ENCODE assay signal across 12 mouse cellular contexts in the genomic region with DNA sequence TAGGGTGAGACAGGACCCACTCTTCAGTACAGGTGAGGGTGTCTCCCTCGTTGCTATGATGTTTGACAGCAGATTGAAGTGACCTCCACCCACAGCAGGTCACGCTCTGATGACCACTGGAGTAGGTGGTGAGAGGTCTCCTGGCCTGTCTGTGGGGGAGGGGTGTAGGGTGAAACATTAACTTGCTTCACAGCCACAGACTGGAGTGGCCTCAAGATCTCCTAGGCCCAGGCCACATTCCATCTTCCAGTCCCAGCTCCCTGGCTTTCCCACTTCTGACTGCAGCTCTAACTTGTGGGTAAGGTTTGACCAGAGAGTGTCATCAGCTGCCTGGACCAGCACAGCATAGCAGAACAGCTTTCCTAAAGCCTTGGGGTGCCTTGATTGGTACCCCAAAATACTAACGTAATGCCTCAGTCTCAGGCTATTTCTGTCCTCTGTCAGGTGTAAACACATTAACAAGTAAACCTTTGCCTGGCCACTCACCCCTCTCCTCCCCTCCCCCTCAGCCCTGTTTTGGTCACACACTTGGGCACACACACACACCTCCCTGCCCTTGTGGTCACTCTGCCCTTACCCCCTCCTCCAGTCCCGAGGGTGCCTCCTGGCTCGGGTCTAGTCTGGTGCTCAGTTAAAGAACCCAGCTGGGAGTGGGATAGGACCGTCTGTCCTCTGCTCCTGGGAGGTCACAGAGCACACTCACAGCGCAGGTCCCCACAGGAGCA. TPM values are rescaled to one million over a fixed set of nuclear protein-coding genes. Genes with fewer than 3 reads are reported as not detected.
A peak's percentile ranks its signal among the peaks of the same experiment; 100 is the strongest.
DNase-seq lines count a peak whose midpoint lies in the region; ATAC-seq and TF ChIP-seq lines count a peak whose summit lies in the region.
"Had no signal": no experiment of that assay in that cellular context is flagged by ENCODE, and none has a peak within 500 bp of the region (broad histone marks: within the 10 kb centered on the region; RNA-seq: fewer than 3 reads in every experiment).

Gene Pde4c (plus strand): TSS at position 235 of the 725 bp plus-strand sequence.

- H3K4me1 ChIP-seq in forebrain, embryonic 10.5 days, result peaks cover 3% of the 10 kb centered on the region; the same call in 1 of the 2 replicates
- 0 out of 2 replicates have a peak, but pooled peaks cover 3% of the 10 kb centered on the region for H3K4me1 ChIP-seq in forebrain, embryonic 12.5 days
- H3K4me1 ChIP-seq in E14TG2a.4 (replicated peaks; ENCODE audit: low read depth, low read length), result peaks cover 35% of the 10 kb centered on the region
- no peaks in the 10 kb centered on the region for H3K4me1 ChIP-seq in kidney, postnatal 0 days (replicated peaks; ENCODE audit: insufficient read depth, low read length)
- no peaks in the 10 kb centered on the region for H3K4me1 ChIP-seq in lung, adult 2 months (ENCODE audit: control insufficient read depth, insufficient read depth, low read length)
- H3K4me1 ChIP-seq: embryonic facial prominence, embryonic 12.5 days; hindbrain, embryonic 12.5 days; midbrain, embryonic 12.5 days had no signal

- H3K36me3 ChIP-seq in forebrain, embryonic 10.5 days (replicated peaks), result no peaks in the 10 kb centered on the region
- no peaks in the 10 kb centered on the region for H3K36me3 ChIP-seq in forebrain, embryonic 12.5 days (replicated peaks)
- H3K36me3 ChIP-seq in E14TG2a.4 (ENCODE audit: insufficient read depth, low read length), result no peaks in the 10 kb centered on the region
- H3K36me3 ChIP-seq in kidney, postnatal 0 days (ENCODE audit: insufficient read depth, low read length), result no peaks in the 10 kb centered on the region
- H3K36me3 ChIP-seq: embryonic facial prominence, embryonic 12.5 days; hindbrain, embryonic 12.5 days; midbrain, embryonic 12.5 days had no signal

- 74% methylated on average over 7 of the region's 7 CpGs for WGBS in forebrain, embryonic 10.5 days
- 72% methylated on average over 7 of the region's 7 CpGs for WGBS in forebrain, embryonic 12.5 days
- WGBS in kidney, postnatal 0 days, result 41% methylated on average over 7 of the region's 7 CpGs
- whole genome bisulfite sequencing in lung, adult 2 months, result 53% methylated on average over 7 of the region's 7 CpGs

- ATAC-seq in forebrain, embryonic 12.5 days (ENCODE audit: low FRiP score), result no peak
- peak; percentile 91 for ATAC-seq in kidney, postnatal 0 days (replicated peaks; ENCODE audit: low FRiP score, low read depth)

- TF ChIP-seq POLR2A in lung, adult 2 months (IDR thresholded peaks at IDR 0.05; ENCODE audit: borderline replicate concordance, extremely low read depth, low read depth, low read length), result no peak

- peak within 1 kb of the TSS; percentile 25; the same call in 1 of the 2 replicates for H3K27ac ChIP-seq in forebrain, embryonic 10.5 days
- no peak within 1 kb of the TSS for H3K27ac ChIP-seq in forebrain, embryonic 12.5 days
- peak within 1 kb of the TSS; percentile 97 for H3K27ac ChIP-seq in kidney, postnatal 0 days
- H3K27ac ChIP-seq: embryonic facial prominence, embryonic 12.5 days; hindbrain, embryonic 12.5 days; midbrain, embryonic 12.5 days had no signal

- no peak for DNase-seq in forebrain, embryonic 10.5 days (ENCODE audit: extremely low spot score, low spot score)
- DNase-seq in kidney, postnatal 0 days (ENCODE audit: low spot score), result peak; percentile 50
- DNase-seq in lung, adult 2 months, result peak; percentile 57
- DNase-seq in layer of hippocampus, adult 9-10 months (ENCODE audit: low spot score), result no peak
- no peak for DNase-seq in urinary bladder, postnatal 25 days (ENCODE audit: low spot score)
- no peak for DNase-seq in adrenal gland, postnatal 14 days
- DNase-seq: gastrocnemius, postnatal 25 days had no signal

- H3K4me3 ChIP-seq in forebrain, embryonic 10.5 days, result no peak within 1 kb of the TSS
- H3K4me3 ChIP-seq in forebrain, embryonic 12.5 days (replicated peaks), result no peak within 1 kb of the TSS
- peak within 1 kb of the TSS; percentile 57 for H3K4me3 ChIP-seq in E14TG2a.4 (replicated peaks; ENCODE audit: low read length)
- no peak within 1 kb of the TSS; the same call in 1 of the 2 replicates for H3K4me3 ChIP-seq in kidney, postnatal 0 days (replicated peaks; ENCODE audit: low read depth, low read length)
- peak within 1 kb of the TSS; percentile 36 for H3K4me3 ChIP-seq in lung, adult 2 months (replicated peaks; ENCODE audit: extremely low read depth, low read depth, low read length)
- H3K4me3 ChIP-seq: embryonic facial prominence, embryonic 12.5 days; hindbrain, embryonic 12.5 days; midbrain, embryonic 12.5 days had no signal

- no peaks in the 10 kb centered on the region for H3K9me3 ChIP-seq in forebrain, embryonic 10.5 days
- no peaks in the 10 kb centered on the region for H3K9me3 ChIP-seq in forebrain, embryonic 12.5 days
- no peaks in the 10 kb centered on the region for H3K9me3 ChIP-seq in E14TG2a.4 (ENCODE audit: low read length)
- H3K9me3 ChIP-seq in kidney, postnatal 0 days (replicated peaks; ENCODE audit: low read length), result no peaks in the 10 kb centered on the region
- H3K9me3 ChIP-seq: embryonic facial prominence, embryonic 12.5 days; hindbrain, embryonic 12.5 days; midbrain, embryonic 12.5 days had no signal

- H3K9ac ChIP-seq in forebrain, embryonic 12.5 days, result no peak within 1 kb of the TSS
- H3K9ac ChIP-seq in kidney, postnatal 0 days (ENCODE audit: low read depth, low read length), result peak within 1 kb of the TSS; percentile 38; the same call in 1 of the 2 replicates
- H3K9ac ChIP-seq: embryonic facial prominence, embryonic 12.5 days; hindbrain, embryonic 12.5 days; midbrain, embryonic 12.5 days had no signal

- H3K4me2 ChIP-seq in forebrain, embryonic 12.5 days, result no peak within 1 kb of the TSS
- peak within 1 kb of the TSS; percentile 46 for H3K4me2 ChIP-seq in kidney, postnatal 0 days (ENCODE audit: low read length)
- H3K4me2 ChIP-seq: embryonic facial prominence, embryonic 12.5 days; hindbrain, embryonic 12.5 days; midbrain, embryonic 12.5 days had no signal

- no peak for TF ChIP-seq CTCF in E14TG2a.4 (conservative IDR thresholded peaks at IDR 0.05; ENCODE audit: low read length)
- TF ChIP-seq CTCF in kidney, postnatal 0 days (IDR thresholded peaks at IDR 0.05; ENCODE audit: low read depth), result no peak
- TF ChIP-seq CTCF in lung, adult 2 months (IDR thresholded peaks at IDR 0.05; ENCODE audit: insufficient read depth, low read length), result no peak

- H3K27me3 ChIP-seq in forebrain, embryonic 10.5 days (ENCODE audit: poor library complexity, severe bottlenecking), result peaks cover 41% of the 10 kb centered on the region
- peaks cover 43% of the 10 kb centered on the region for H3K27me3 ChIP-seq in forebrain, embryonic 12.5 days
- H3K27me3 ChIP-seq in E14TG2a.4 (ENCODE audit: insufficient read depth, low read length), result peaks cover 12% of the 10 kb centered on the region; the same call in 1 of the 2 replicates
- no peaks in the 10 kb centered on the region for H3K27me3 ChIP-seq in kidney, postnatal 0 days (ENCODE audit: insufficient read depth, low read length)

RNA-seq across cellular contexts. Expression of gene Pde4c, which starts in this region (rescaled TPM):
- polyA plus RNA-seq in forebrain, embryonic 10.5 days (2016; fragmentation: Nextera tagmentation; extraction: Ambion mirVana), result 0.38 and 0.68 TPM in 2 replicates
- 0.14 and 0.17 TPM in 2 replicates for polyA plus RNA-seq in forebrain, embryonic 12.5 days (2016; fragmentation: Nextera tagmentation; extraction: Ambion mirVana)
- 8.0 and 9.5 TPM in 2 replicates for polyA plus RNA-seq in kidney, postnatal 0 days (2015; fragmentation: Nextera tagmentation; extraction: Ambion mirVana)
- 4.1 and 5.5 TPM in 2 replicates for polyA plus RNA-seq in lung, adult 2 months (2012; rRNA removed)
- 1.9 TPM in 2 replicates for total RNA-seq in adrenal gland, postnatal 14 days (2021)

Comparison
In these comparisons a context has a peak if more than half of its experiments do, and no peak if none do; other contexts are left out.
1. DNase-seq: peak in kidney, postnatal 0 days (single experiment) and lung, adult 2 months (single experiment); none in forebrain, embryonic 10.5 days (single experiment), layer of hippocampus, adult 9-10 months (single experiment), urinary bladder, postnatal 25 days (single experiment) and adrenal gland, postnatal 14 days (single experiment).
2. H3K4me3 ChIP-seq: peak in E14TG2a.4 (single experiment) and lung, adult 2 months (single experiment); none in forebrain, embryonic 10.5 days (single experiment), forebrain, embryonic 12.5 days (single experiment) and kidney, postnatal 0 days (single experiment).